Mouse (Mus musculus) neutrophil, adult 5-6 weeks (primary cell): ENCODE results near the gene Tenm4. TPM values are rescaled to one million over a fixed set of nuclear protein-coding genes. Genes with fewer than 3 reads are reported as not detected.

Experiments
- ATAC-seq: fragments of 151-379, 151-347 bp; 2 replicates; pipeline ENCODE4 v1.8.0; 2017; ENCODE audit warnings: mild to moderate bottlenecking, moderate TSS enrichment; ENCODE audit not compliant: insufficient number of reproducible peaks, poor library complexity, low FRiP score, severe bottlenecking; ENCODE audit errors: extremely low read depth
- total RNA-seq: library from RNA; stranded (forward); fragments of 200-1000 nt; gene quantifications from 2 replicates; pipeline ENCODE4 v1.2.3, GENCODE M21; 2017

Tenm4 gene
- total RNA-seq, 1 experiment from 2014 or later = 0.58 TPM

DNA sequence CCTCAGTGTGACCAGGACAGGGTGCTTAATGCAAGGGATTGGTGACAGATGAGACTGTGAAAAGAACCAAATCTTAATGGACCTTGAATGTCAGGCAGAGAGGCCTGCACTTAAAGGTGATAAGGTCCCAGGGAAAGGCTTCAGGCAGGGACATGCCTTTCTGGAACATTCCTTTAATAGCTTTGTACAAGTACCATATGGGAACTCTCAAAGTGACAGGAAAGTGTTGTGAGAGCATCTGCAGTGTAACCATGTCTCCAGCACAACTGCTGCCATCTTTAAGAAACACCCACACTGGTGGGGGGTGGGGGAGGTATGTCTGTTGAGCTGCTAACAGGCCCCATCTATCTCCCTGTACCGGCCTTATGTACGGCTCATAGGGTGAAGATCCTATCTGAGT is 506.0 kb downstream of the Tenm4 start:
- ATAC-seq = no peak

DNA sequence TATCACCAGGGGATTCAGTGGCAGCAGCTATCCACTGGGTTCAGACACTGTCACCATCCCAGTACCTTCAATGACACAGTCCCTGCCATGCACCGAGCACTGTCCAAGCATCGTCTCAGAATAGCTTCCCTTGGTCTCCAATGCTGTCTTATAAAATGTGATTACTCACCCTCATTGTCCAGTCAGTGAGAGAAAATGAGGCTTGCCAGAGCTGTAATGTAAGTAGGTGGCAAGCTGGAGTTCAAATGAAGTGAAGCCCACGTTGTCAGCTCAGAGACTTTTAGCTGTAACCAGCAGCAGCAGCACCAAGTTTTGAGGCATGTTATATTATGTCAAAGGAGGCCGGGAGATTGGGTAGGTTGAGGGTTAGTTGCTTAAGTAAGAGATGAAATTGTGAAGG is 507.2 kb downstream of the Tenm4 start:
- ATAC-seq = no peak

DNA sequence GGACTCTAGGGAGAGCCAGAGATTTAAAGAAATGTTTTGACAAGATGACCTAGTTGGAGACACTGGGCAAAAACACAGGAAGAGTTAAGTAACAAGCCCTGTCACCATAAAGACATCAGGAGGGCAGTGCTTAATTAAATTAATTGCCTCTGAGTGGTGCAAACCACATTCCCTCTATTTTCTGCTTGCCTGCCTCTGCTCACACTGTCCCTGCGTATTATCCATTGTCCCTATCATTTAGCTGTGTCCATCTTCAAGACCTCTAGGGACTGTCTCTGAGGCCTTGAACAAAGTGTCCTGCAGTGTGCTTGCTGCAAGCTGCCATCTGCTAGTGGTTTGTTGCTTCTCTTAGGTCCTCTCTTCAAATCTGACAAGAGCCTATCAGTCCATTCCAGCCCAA is 508.7 kb downstream of the Tenm4 start:
- no peak for ATAC-seq

DNA sequence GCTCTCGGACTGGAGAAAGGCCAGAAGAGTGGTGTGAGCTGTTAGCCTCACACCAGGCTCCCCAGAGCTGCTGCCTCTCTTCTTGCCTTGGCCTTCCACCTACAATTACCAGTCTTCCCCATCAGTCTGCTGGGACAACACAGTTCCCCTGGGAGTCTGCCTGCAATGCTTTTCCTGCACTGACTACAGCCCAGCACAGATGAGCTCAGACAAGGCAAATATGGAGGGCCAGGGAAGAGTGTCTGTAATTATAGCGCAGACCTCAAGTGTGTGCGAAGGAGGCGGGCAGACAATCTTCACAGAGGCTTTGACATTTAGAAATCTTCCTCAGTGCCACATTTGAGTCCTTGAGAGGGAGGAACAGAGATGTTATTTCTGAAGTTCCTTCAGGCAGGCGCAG is 509.4 kb downstream of the Tenm4 start:
- no peak for ATAC-seq

DNA sequence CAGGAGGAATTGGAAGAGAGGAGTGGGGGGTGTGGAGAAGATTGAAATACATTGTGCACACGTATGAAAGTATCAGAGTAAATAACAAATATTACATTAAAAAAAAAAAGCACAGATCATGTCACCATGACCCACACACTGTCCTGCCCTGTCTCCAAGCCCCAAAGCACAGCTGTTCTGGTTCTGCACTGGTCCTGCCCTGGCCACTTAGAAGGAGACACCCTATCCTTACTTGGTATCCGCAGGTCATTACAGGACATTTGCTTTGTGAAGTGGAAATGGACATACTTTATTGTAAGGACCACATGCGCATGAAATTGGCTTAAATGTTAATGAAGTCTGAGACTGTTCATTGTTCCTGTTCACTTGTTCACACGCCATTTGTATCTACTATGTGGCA is 510.8 kb downstream of the Tenm4 start:
- ATAC-seq = no peak

DNA sequence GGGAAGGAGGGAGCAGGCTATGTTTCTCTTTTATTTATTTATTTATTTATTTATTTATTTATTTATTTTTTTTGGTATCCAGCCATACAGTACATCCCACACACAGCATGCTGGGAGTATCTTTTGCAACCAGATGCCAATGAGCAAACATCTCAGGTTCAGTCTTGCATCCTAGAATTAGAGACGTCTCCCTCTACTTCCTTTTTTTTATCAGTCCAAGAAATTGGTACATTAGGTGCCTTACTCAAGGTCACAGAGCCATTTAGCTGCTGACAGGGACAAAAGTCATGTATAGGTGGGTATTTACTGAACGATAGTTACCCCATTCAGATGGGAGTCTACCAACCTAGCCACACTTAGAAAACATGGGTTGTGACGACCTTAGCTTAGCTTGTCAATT is 517.1 kb downstream of the Tenm4 start:
- no peak for ATAC-seq

DNA sequence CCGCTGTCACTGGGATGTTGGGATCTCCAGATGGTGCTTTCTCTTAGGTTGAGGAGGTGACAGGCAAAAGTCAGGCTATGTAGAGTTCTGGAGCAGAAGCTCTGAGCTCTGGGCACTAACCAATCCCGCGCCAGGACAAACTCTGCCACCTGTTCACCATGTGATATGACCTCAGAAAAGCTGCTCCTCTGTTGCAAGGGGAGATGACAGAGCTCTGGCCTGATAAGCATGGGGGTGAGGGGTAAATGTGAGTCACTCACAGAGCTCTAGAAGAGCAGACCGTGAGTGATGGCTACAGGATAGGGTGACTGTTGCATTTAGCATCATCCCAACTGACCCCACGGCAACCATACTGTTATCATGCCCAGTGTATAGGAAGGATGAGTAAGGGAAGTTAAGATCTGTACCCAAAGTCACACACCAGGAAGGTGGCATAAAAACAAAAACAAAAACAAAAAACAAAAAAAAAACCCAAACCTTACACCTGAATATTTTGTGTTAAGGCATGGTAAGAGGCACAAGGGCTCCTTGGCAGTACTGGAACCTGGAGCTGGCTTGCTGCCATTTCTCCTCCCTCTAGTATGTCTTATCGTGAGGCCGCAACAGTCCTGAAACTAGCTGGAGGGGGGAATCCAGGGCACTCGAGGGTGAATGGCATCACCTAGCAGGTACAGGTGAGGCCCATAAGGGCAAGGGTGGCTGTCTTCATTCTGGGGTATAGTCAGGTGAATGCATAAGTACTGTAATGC is 530.2 kb downstream of the Tenm4 start:
- no peak for ATAC-seq

DNA sequence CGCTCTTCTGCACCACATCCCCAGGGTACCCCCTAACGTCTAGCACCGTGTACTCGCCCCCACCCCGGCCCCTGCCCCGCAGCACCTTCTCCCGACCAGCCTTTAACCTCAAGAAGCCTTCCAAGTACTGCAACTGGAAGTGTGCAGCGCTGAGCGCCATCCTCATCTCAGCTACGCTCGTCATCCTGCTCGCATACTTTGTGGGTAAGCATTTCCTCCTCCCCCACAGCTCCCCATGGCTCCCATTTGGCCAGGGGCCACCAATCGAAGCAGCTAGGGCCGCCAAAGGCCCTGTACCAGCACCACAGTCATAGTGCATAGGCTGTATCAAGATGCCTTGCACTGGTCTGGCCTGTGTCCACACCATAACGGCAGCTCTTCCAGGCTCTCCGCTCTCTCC is 532.9 kb downstream of the Tenm4 start:
- no peak for ATAC-seq

DNA sequence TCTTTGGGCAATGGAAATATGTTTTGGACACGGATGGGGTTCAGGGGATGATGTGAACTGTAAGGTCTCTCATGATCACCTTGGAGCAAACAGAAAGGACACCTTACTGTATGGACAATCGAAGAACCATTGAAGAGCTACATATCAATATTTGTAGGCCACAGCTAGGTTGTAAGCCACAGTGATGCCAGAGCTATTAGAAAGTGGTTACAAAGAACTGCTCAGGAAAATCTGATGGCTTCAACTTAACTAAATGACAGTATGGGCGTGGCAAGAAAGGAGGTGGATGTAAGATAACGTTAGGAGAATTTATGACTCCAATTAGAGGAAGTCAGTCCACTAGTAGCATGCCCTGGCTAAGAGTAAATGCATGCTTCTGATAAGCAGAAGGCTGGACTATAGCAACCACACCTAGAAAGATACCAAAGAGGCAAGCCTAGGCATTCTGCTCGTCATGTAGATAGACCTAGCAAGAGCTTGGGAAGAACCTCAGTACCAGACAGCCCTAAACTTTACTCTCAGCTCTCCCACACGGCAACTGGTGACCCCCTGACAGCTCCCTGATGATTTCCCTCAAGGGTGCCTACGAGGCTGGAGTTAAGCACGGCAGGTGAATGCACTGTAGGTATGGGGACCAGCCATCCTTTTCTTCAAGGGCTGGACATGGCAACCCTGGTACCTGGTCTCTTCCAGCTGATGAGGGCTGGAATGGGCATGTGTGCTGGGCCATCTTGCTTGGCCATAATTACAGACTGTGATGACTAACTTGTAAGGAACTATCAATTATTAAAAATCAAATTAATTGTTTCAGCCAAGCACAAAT is 534.5 kb downstream of the Tenm4 start:
- ATAC-seq = no peak

DNA sequence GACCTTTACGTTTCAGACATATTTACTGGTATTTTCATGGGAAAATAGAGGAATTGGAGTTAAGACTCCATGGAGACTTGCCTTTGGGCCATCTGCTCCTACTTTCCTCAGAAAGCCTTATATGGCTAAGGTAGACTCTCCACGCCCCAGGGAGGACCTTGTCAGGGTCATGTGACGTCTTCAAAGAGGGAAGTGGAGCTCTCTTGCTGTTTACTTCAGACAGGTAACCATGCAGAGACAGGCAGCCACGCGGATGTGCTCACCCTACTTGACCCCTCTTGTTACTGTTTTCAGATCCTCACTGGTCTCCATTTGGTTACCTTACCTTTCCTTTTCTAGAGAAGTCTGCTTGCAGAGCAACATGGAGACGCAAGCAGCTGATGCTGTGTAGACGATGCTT is 535.5 kb downstream of the Tenm4 start:
- ATAC-seq = peak; percentile 75

DNA sequence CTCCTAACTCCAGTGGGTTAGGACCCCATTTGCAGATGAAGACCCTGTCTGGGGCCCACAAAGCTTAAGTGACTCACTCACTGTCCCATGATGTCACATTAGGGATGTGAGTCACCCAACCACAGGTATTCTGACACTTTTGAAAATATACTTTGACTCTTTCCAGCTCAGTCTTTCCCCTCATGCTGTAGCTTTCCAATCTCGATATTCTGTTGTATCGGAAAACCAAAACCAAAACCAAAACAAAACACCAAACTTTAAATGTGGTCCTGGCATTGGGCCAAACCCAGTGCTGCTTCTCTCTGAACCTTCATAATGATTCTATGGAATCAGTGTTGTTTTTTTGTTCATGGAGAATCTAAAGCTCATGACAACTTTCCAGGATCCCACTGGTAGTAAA is 536.1 kb downstream of the Tenm4 start:
- ATAC-seq = no peak

DNA sequence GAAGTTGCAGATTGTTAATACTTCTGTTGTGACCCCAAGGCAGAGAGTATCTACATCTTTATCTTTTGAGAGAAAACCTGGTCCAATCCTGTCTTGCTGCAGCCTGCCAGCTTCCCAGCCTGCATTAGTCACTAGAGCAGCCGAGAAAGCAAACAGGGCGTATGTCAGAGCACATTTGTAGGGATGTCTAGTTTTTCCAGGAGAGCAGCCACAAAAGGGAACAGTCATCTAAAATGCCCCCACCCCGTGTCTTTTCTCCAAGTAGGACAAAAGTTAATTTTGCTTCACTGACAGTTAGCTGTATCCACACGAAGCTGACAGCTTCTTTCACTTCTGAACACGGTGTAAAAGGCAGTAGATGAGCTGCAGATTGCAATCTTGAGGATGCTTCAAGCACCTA is 537.0 kb downstream of the Tenm4 start:
- no peak for ATAC-seq

DNA sequence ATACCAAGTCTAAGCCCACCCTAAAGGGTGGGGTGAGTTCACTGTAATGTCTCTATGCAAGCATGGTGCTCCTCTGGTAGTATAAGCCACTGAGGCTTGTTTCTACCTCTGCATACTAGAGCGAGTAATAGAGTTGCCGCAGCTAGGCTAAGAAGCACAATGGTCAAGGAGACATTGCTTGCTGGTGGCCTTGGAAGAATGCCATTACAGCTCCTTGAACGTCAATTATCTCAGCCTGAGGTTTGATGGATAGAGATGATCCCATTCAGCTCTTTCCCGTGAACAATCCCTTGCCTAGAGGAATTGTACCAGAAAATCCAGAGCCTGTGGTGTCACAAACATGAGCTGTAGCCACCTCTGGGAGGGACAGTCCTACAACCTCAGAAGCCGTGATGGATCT is 537.5 kb downstream of the Tenm4 start:
- no peak for ATAC-seq

DNA sequence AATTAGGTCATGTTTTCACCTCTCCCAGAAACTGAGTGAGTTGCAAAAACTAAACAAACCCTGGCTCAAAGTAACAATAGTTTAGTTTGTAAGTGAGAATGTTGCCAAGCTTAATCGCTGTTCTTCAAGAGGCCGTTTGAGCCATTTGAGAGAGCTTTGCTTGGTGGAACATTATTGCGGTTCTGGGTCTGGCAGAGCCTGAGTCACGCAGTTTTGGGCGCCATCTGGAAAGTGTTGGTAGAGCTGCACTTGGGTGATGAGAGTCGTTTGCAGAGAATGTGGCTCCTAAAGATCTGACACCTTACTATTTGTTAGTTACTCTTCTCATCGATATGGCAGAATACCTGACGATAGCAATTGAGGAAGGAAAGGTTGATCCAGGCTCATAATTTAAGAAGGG is 537.9 kb downstream of the Tenm4 start:
- no peak for ATAC-seq

DNA sequence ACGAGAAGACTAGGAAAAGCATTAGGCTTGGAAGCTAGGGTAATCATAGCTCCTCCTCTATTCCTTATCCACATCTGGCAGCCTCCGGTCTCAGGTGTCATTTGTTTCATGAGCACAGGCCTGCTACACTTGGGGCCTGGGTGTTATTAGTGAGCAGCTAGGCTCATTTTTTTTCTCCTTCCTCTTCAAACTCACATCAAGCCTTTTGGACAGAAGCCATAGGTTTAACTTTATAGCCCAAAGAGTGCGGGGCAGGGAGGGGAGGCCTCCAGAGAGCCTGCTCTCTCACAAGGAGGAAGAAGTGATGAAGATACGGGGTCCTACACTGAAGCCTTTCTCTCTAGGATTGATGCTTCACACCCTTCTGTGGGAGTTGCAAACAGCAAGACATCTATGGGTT is 538.8 kb downstream of the Tenm4 start:
- no peak for ATAC-seq

DNA sequence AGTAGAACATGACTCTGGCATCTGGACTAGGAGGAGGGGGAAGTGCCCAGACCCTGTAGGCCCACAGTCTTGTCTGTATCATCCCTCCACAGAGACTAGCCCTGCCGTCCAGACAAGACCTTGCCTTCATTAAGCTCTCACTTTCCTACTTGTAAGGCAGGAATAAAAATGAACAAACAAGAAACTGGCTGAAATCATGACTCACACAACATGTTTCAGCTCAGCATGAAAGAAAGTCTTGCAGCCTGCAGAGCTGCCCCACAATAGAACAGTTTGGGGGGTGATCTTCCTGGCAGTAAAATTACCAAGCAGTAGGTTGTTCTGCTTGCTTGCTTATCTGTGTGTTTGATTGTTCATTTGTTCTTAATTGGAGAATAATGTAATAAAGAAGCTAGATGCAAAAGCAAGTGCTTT is 539.6 kb downstream of the Tenm4 start:
- ATAC-seq = no peak

DNA sequence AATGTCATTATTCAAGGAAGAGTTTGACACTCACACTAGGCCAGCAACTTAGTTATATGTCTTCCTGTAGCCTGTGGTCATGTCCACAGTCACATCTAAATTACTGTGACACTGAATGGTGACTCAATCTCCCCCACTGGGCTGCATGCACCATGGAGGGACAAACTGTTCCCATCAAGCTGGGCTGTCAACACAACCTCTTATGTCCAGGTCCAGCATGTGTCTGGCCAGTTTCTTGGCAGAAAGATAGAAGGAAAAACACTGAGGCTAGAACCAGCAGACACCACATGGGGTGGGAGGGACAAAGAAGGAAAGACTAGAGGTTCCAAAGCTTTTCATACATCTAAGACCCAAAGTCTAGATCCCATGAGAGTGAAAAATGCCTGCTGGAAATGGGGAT is 541.8 kb downstream of the Tenm4 start:
- no peak for ATAC-seq

DNA sequence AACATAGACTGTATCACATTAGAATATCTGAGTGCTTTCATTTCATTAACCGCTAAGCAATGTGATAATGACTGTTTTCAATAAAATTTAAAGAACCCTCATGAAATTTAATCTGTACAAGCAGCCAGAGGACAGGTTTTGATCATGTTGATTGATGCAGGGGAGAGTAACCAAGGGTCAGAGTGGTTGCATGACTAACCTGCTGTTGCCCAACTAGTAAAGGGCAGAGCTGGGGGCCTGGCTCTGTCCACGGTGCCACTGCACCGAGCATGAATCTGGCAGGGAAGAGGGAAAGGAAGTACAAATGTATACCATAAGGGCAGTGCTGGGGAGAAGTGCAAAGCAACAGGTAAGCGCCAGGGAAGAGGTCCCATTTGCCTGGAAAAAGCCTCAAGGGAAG is 545.9 kb downstream of the Tenm4 start:
- ATAC-seq = no peak

DNA sequence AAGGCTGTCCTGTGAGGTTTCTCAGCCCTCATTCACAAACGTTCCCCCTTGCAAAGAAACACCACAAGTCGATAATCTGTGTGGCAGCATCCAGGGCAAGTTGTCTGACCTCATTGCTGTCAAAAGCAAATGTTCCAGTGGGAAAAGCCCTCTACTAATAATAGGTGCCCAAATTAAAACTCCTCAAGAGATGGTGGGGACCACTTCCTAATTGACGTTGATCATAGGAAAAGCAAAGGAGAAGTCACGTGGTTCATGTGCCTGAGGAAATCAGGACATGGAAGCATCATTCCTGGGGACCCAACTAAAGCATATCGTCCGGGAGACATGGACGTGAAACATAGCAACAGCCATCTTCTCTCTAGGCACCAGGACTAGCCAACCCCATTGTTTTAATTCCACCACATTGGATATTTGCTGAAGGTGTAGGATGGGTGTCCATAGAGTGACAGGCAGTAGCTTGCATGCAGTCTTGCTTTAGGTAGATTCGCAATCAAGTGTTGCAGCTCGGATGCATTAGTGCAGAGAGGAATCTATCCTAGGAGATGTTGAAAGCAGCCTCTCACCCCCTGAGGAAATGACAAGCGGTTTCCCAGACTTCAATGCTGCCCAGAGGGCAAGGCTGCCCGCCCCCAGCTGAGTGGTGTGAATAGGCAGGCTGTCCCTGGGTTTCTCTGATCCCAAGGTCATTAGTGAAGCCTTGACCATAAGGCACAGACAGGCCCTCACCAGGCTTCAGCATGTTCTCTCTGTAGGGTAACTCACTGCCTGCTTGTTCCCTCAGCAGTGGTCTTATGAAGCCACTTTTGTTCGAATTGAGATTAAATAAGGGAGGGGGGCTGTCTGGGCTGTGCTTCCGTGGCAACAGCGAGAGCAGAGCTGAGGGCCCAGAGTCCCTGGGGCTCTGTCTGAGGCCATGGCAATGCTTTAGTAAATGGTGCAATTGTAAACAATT is 547.4 kb downstream of the Tenm4 start:
- no peak for ATAC-seq
